Mouse (Mus musculus) cerebellum, adult 18-20 months (tissue): ENCODE results near the gene Efcab3.
A peak's percentile ranks its signal among the peaks of the same experiment; 100 is the strongest.
"Not testable (repeated sequence)": the region's sequence is repeated elsewhere in the genome, so short reads cannot be mapped to it uniquely, and the experiment has no call there.

Experiments
- DNase-seq, 2 experiments: peaks; one replicate each; pipeline ENCODE4 v3.0.0; 2021

The Efcab3 gene

GRCm38 (mm10) chr11:105063292-105063691, at the start of gene Efcab3:
Gene Efcab3 (plus strand): TSS chr11:105063592.
- DNase-seq, result no peak

DNA sequence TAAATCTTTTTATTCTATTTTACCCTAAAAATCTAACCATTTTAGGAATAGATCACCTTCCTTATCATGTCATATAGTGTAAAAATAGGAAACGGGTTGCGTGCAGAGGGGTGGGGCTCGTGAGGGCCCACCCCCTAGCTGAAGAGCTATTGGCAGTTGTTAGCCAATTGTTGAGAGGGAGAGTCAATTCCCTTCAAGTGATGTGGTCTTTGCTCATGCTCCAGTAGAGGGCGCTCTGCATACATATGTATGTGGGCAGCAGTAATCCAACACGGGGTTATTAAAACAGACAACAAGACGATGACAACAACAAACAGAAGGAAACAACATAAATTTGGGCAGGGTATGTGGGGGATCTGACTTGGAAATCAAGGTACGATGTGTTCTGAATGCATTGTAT, 42.3 kb upstream of the Efcab3 start:
- DNase-seq, result peak; percentile 3 to 6

DNA sequence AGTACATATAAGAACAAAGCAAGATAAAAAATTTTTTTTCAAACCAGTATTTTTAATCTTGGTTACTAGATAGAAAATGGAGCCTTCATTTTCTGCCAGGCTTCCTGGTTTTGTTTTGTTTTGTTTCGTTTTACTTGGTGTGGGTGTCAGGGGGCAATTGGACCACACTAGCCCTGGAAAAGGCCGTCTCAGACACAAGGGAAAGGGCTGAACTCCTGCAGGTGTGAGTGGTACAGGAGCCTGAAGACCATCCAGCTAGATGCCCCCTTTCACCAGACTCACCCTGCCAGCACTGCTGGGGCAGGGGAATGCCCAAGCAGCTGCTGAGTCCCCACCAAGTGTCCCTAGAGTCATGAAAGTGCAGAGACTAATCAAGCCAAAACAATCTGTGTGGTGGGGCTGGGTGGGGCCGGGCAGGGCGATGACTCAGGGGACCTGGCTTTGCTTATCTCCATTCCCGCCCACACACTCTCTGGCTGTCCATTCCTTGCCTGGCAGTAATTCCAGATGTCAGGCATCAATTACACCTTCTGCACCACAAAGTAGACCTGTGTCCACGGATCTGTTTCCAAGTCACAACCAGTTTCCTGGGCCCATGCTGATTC, 34.5 kb upstream of the Efcab3 start:
- no peak for DNase-seq

GRCm38 (mm10) chr11:105029525-105029924, 33.9 kb upstream of the Efcab3 start:
- DNase-seq, result no peak

DNA sequence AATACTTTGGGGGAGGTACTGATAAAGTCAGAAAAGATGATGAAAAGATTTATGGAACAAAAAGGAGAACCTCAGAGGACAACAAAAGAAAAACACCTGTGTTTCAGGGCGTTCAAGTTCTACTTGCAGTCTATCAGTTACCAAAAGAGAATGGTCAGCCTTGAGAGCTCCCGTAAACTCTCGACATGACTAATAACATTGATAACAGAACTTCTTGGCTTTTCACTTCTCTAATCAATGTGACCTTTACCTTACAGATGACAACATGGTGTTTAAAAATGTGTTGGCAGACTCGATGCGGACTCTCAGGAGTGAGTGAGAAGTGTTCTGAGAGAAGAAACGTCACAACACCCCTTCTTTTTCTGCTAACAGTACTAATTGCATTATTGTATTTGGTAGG, 33.2 kb upstream of the Efcab3 start:
- no peak for DNase-seq

- no peak for DNase-seq
These were observed 32.3 kb upstream of the Efcab3 start for GRCm38 (mm10) chr11:105031103-105031502.

GRCm38 (mm10) chr11:105035081-105035480, 28.3 kb upstream of the Efcab3 start:
- no peak for DNase-seq

DNA sequence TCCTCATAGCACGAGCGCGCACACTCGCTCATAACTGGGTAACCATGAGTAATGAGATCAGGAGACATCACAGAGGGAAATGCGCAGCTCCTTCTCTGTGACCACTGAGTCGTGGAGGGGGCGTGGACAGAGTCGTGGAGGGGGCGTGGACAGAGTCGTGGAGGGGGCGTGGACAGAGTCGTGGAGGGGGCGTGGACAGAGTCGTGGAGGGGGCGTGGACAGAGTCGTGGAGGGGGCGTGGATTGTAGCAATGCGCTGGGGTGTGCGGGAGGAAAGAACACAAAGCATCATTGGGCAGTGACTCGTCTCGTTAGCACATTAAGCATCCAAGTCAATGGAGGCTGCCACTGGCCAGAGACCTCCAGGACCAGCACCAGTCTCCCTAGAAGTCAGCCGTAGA, 49.1 kb downstream of the Efcab3 start:
- DNase-seq, result not testable (repeated sequence)

GRCm38 (mm10) chr11:105117814-105118213, 54.4 kb downstream of the Efcab3 start:
- no peak for DNase-seq

- DNase-seq, result no peak
These were observed 57.2 kb downstream of the Efcab3 start for GRCm38 (mm10) chr11:105120551-105121061.

DNA sequence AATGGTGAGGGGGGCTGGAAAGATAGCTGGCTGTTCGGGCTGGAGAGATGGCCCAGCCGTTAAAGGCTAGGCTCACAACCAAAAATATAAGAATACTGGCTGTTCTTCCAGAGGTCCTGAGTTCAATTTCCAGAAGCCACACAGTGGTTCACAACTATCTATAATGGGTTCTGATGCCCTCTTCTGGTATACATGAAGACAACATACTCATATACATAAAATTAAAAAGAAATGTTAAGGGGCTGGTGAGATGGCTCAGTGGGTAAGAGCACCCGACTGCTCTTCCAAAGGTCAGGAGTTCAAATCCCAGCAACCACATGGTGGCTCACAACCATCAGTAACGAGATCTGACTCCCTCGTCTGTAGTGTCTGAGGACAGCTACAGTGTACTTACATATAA, 58.4 kb downstream of the Efcab3 start:
- DNase-seq, result not testable (repeated sequence)

GRCm38 (mm10) chr11:105123986-105124385, 60.6 kb downstream of the Efcab3 start:
- peak; percentile 8 to 16 for DNase-seq

DNA sequence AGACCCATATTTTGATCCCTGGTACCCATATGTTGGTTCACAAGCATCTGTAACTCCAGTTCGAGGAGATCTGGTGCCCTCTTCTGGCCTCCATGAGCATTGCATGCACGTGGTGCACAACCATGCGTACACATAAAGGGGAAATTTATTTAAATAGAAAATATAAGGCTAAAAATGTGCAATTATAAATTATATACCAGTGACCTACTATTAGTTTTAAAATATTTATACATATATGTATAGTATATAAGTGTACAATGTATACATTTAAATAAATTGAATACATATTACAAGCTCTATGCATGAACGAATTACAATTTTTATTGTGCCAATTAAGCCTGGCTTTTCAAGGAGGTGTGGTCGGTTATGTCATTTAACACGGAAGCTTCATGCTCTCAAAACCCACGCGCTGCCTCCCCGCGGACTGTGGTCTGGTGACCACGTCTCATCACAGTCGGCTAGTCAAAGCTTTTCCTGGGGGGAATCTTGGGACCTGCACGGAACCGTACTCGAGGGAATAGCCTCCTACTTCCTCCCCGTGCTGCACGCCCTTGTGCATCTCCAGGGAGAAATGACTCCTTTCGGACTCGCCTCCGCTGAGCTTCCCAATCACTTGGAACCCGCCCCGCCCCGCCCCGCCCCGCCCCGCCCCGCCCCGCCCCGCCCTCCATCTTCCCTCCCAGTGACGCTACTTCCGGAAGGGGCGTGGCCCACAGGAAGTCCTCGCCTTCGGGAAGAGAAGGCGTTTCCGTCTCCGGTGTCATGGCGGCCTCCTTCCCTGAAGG, 62.5 kb downstream of the Efcab3 start, which contains the start of gene Mettl2:
TSS of gene Mettl2 (plus strand) at position 691 of the 785 bp plus-strand sequence.
- peak; percentile 86 to 88 for DNase-seq

GRCm38 (mm10) chr11:105126520-105127029, 63.2 kb downstream of the Efcab3 start:
- no peak for DNase-seq

DNA sequence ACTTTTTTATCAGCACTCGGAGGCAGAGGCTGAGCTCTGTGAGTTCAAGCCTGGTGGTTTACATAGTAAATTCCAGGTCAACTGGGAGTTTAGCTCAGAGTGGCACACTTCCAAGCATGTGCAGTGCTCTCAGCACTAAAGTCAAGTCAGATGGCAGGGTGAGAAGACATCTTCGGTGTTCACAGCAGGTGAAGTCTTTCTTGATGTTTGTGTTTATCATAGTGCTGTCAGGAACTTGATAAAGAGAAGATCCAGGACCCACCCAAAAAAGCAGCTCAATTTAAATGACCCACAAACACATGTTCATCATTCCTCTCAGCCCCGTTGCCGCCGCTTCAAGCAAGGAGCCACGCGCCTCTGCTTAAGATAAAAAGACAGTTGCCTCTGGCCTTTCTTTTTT, 72.3 kb downstream of the Efcab3 start:
- DNase-seq, result no peak

GRCm38 (mm10) chr11:105137255-105137654, 73.9 kb downstream of the Efcab3 start:
- not testable (repeated sequence) for DNase-seq

DNA sequence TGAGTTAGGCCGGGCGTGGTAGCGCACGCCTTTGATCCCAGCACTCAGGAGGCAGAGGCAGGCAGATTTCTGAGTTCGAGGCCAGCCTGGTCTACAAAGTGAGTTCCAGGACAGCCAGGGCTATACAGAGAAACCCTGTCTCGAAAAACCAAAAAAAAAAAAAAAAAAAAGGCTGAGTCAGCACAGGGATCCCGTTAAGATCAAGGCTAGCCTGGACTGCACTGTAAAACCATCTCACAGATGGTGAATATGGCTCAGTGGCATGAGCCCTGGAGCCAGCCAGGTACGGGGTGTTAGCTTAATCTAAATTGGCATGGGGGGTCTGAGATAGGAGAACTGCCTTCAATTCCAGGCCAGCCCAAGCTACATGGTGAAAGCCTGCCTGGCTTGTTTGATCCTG, 77.1 kb downstream of the Efcab3 start:
- DNase-seq, result not testable (repeated sequence)

DNA sequence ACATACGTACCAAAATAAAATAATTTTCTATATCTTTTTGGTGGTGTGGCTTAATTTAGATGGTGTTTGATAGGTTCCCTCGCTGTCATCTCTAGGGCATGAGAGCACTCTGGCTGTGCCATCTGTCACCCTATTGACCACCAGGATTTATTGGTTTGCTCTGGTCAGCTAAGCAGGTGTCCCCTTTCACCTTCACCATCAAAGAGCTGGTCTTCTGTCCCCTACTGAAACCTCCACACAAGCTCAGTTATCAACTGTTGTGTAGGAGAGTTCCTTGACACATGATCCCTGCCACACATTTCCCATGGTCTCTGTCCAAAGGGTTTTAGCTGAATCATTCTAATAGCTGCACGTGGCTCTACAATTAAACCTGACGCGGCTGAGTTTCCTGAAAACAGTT, 77.7 kb downstream of the Efcab3 start:
- DNase-seq, result no peak

GRCm38 (mm10) chr11:105143564-105143963, 80.2 kb downstream of the Efcab3 start:
- DNase-seq, result no peak

GRCm38 (mm10) chr11:105144084-105144483, 80.7 kb downstream of the Efcab3 start:
- DNase-seq, result no peak

DNA sequence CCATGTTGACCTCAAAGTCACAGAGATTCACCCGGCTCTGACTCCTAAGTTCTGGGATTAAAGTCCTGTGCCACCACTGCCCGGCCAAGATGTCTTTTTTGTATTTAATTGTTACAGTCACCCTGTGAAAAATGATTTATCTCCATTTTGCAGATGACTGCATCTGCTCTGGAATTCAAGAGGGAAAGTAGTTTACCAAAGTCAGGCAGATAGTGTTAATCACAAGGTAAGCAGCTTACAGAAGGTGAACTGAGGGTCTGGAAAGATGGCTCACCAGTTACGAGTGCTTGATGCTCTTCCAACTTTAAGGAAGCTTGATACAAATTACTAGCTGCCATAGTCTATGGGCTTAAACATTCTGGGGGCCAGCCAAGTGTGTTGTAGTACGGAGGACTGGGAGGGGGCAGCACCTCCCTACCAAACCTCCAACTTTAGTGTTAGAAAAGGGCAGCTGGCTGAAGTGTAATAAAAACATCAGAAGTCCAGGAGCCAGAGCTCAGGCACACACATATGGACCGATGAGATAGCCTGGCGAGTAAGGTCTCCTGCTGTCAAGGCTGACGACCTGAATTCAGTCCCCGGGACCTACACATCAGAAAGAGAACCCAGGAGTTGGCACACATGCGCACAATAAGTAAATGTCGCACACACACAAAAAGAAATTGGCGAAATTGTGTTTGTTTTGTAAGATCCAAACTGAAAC, 81.3 kb downstream of the Efcab3 start:
- DNase-seq, result no peak

DNA sequence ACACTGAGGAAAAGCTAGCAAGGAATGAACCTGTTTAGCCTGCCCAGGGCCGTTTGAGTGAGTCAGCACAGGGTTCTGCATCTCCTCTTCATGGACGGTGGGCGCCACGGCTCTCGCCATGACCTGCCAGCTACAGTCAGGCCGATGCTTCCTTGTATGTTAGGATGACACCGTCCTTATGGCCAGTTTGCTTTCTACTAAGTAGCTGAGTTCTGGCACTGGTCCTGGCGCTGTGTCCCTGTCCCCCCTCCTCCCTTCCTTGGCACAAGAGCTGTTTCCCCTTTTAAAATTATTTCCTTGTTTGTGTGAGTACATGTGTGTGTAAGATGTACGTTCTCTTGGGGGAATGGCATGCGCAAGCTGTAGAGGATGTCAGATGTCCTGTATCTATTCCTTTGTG, 81.8 kb downstream of the Efcab3 start:
- DNase-seq, result no peak

- DNase-seq, result no peak
These were observed 83.2 kb downstream of the Efcab3 start, which contains the start of gene Gm10842 for GRCm38 (mm10) chr11:105146593-105146992. Gene Gm10842 (plus strand): TSS chr11:105146893.
